Mouse (Mus musculus): ENCODE results near the gene Msh5. TPM values are rescaled to one million over a fixed set of nuclear protein-coding genes. Genes with fewer than 3 reads are reported as not detected.
"Not testable (repeated sequence)": the region's sequence is repeated elsewhere in the genome, so short reads cannot be mapped to it uniquely, and the experiment has no call there.

Gene Msh5
- polyA plus RNA-seq, 3 experiments from 2014 or later: 1.3 to 1.4 (median 1.4) TPM

GRCm38 (mm10) chr17:35021842-35022477 lies 24.6 kb downstream of the Msh5 start:
- no peak for ATAC-seq

- ATAC-seq: peak; percentile 65
Observed at GRCm38 (mm10) chr17:35021163-35021808, 25.3 kb downstream of the Msh5 start.

GRCm38 (mm10) chr17:35020551-35020950 lies 26.0 kb downstream of the Msh5 start:
- no peak for ATAC-seq

- ATAC-seq: no peak
Observed at GRCm38 (mm10) chr17:35019894-35020293, 26.7 kb downstream of the Msh5 start.

- ATAC-seq: no peak
Observed at GRCm38 (mm10) chr17:35018171-35018570, 28.4 kb downstream of the Msh5 start.

- no peak for ATAC-seq
Observed at GRCm38 (mm10) chr17:35017706-35018030, 28.9 kb downstream of the Msh5 start.

- peak; percentile 50 for ATAC-seq
Observed at GRCm38 (mm10) chr17:35016791-35017705, 29.5 kb downstream of the Msh5 start.

- no peak for ATAC-seq
Observed at GRCm38 (mm10) chr17:35016376-35016775, 30.2 kb downstream of the Msh5 start, which contains the start of gene Vwa7. Vwa7 (plus strand) TSS chr17:35016579.

GRCm38 (mm10) chr17:35015296-35015695 lies 31.2 kb downstream of the Msh5 start:
- no peak for ATAC-seq

GRCm38 (mm10) chr17:35013221-35013620 lies 33.3 kb downstream of the Msh5 start:
- ATAC-seq: no peak

- ATAC-seq: no peak
Observed at GRCm38 (mm10) chr17:35012430-35012829, 34.1 kb downstream of the Msh5 start.

- no peak for ATAC-seq
Observed at GRCm38 (mm10) chr17:35011440-35011839, 35.1 kb downstream of the Msh5 start.

GRCm38 (mm10) chr17:35009586-35009985 lies 37.0 kb downstream of the Msh5 start:
- no peak for ATAC-seq

- ATAC-seq: no peak
Observed at GRCm38 (mm10) chr17:35007387-35007991, 39.1 kb downstream of the Msh5 start.

- not testable (repeated sequence) for ATAC-seq
Observed at GRCm38 (mm10) chr17:35005902-35006301, 40.6 kb downstream of the Msh5 start.

- ATAC-seq: no peak
Observed at GRCm38 (mm10) chr17:35005158-35005557, 41.4 kb downstream of the Msh5 start.

- ATAC-seq: no peak
Observed at GRCm38 (mm10) chr17:35004075-35004717, 42.3 kb downstream of the Msh5 start.

GRCm38 (mm10) chr17:35003022-35003838 lies 43.3 kb downstream of the Msh5 start:
- ATAC-seq: no peak

GRCm38 (mm10) chr17:35002153-35002865 lies 44.2 kb downstream of the Msh5 start:
- peak; percentile 12 for ATAC-seq

GRCm38 (mm10) chr17:35001452-35002152 lies 44.9 kb downstream of the Msh5 start:
- no peak for ATAC-seq

All from inflammation-experienced regulatory T-cells, adult 6 months (primary cell).